Mouse (Mus musculus) hematopoietic stem cell, adult 5-6 weeks (primary cell): ENCODE data around the gene Tmprss11a. TPM values are rescaled to one million over a fixed set of nuclear protein-coding genes. Genes with fewer than 3 reads are reported as not detected.

Experiments
- total RNA-seq: library from RNA; stranded (forward); fragments of 172-1452, 232-1000 nt; gene quantifications from 2 replicates; pipeline ENCODE4 v1.2.3, GENCODE M21; 2017

Gene Tmprss11a
- total RNA-seq, 1 experiment from 2014 or later: not detected

Other genes starting within 250 kb of the Tmprss11a start
- not detected in 2 replicates for gene Tmprss11c, start 179.7 kb downstream of the Tmprss11a start, total RNA-seq
- not detected in 2 replicates for gene Tmprss11d, start 95.6 kb downstream of the Tmprss11a start, total RNA-seq
- gene Tmprss11g, start 49.6 kb upstream of the Tmprss11a start, total RNA-seq: not detected in 2 replicates
- gene Tmprss11f, start 163.4 kb upstream of the Tmprss11a start, total RNA-seq: not detected in 2 replicates
- not detected in 2 replicates for gene Tmprss11b, start 207.4 kb upstream of the Tmprss11a start, total RNA-seq